Mouse (Mus musculus): ENCODE results near the gene H6pd. TPM values are rescaled to one million over a fixed set of nuclear protein-coding genes. Genes with fewer than 3 reads are reported as not detected.

The H6pd gene
- total and polyA plus RNA-seq, 3 experiments = 17.7 to 38.5 (median 25.1) TPM

- Histone ChIP-seq H3K79me2 (replicated peaks; ENCODE audit: control insufficient read depth, extremely low read depth, insufficient read depth, poor library complexity, severe bottlenecking) (no peaks in the 10 kb centered on the region), H3K27me3 (replicated peaks) (peaks cover 74% of the 10 kb centered on the region), H3K27ac (ENCODE audit: insufficient read depth, low read depth) (no peak overlapping the region), H3K36me3 (replicated peaks in 1 of 2; ENCODE audit: control insufficient read depth in 1 of 2, insufficient read depth in 1 of 2, low read length in 1 of 2) (no peaks in the 10 kb centered on the region), H3K4me3 (replicated peaks in 1 of 3; ENCODE audit: low read depth in 2 of 3, low read length in 2 of 3, poor library complexity in 1 of 3) (no peak overlapping the region), H3K9me3 (replicated peaks; ENCODE audit: low read length) (no peaks in the 10 kb centered on the region), H3K4me1 (ENCODE audit: control insufficient read depth in 1 of 2, insufficient read depth in 2 of 2) (peaks cover 0 to 15% of the 10 kb centered on the region in 2 experiments; a peak in 2 of 4 replicates), H3K4me2 (ENCODE audit: insufficient read depth, low read depth, poor library complexity, severe bottlenecking) (no peak overlapping the region), H3K9ac (ENCODE audit: insufficient read depth, low read depth) (no peak overlapping the region)
- TF ChIP-seq ZMIZ1 (IDR thresholded peaks at IDR 0.05; ENCODE audit: low read depth, low read length) = no peak
- TF ChIP-seq HCFC1 (IDR thresholded peaks at IDR 0.05; ENCODE audit: low read depth, low read length) = no peak
- TF ChIP-seq USF2 (conservative IDR thresholded peaks at IDR 0.05; ENCODE audit: low read depth, low read length) = no peak
- TF ChIP-seq RAD21 (IDR thresholded peaks at IDR 0.05; ENCODE audit: low read depth, low read length) = no peak
- TF ChIP-seq JUND (conservative IDR thresholded peaks at IDR 0.05; ENCODE audit: low read depth, low read length) = no peak
- no peak for TF ChIP-seq ZC3H11A (IDR thresholded peaks at IDR 0.05; ENCODE audit: low read depth, low read length)
- no peak for TF ChIP-seq CHD2 (IDR thresholded peaks at IDR 0.05; ENCODE audit: low read length)
- TF ChIP-seq IRF4 (IDR thresholded peaks at IDR 0.05; ENCODE audit: low read depth, low read length) = no peak
- no peak for TF ChIP-seq TCF12 (IDR thresholded peaks at IDR 0.05; ENCODE audit: low read depth, low read length)
- TF ChIP-seq USF1 (IDR thresholded peaks at IDR 0.05; ENCODE audit: low read depth, low read length) = no peak
- no peak for TF ChIP-seq ZKSCAN1 (IDR thresholded peaks at IDR 0.05; ENCODE audit: borderline replicate concordance, low read depth, low read length)
- no peak for TF ChIP-seq CTCF (conservative IDR thresholded peaks at IDR 0.05 in 1 of 2, IDR thresholded peaks at IDR 0.05 in 1 of 2; ENCODE audit: low read depth in 2 of 2, low read length in 2 of 2)
- no peak for TF ChIP-seq GABPA (IDR thresholded peaks at IDR 0.05; ENCODE audit: insufficient replicate concordance, low read depth, low read length)
- no peak for TF ChIP-seq SMC3 (IDR thresholded peaks at IDR 0.05; ENCODE audit: low read depth, low read length)
- no peak for TF ChIP-seq POLR2A (IDR thresholded peaks at IDR 0.05; ENCODE audit: low read depth, low read length)
- no peak for TF ChIP-seq SIN3A (IDR thresholded peaks at IDR 0.05; ENCODE audit: low read length)
- no peak for TF ChIP-seq MAZ (IDR thresholded peaks at IDR 0.05; ENCODE audit: low read depth, low read length)
- DNase-seq (ENCODE audit: extremely low read depth) = no peak
- dilution Hi-C loops (cut with MboI; ENCODE audit: extremely low pct_ligation_motif_present, extremely low pct_unique_long_range_greater_than_20kb, low sequenced_read_pairs) (loop anchor here (25.0 kb wide), 1 partner anchor 165 kb away; no protein-coding TSS in a partner anchor), in situ Hi-C loops (cut with MboI; ENCODE audit: low pct_ligation_motif_present, low pct_unique_long_range_greater_than_20kb, low sequenced_read_pairs) (no loop called here)
Measured at GRCm38 (mm10) chr4:149952201-149952600, 56.6 kb downstream of the H6pd start.

- no peaks in the 10 kb centered on the region for H3K9me3 ChIP-seq (replicated peaks; ENCODE audit: low read length)
- dilution Hi-C loops (cut with MboI; ENCODE audit: extremely low pct_ligation_motif_present, extremely low pct_unique_long_range_greater_than_20kb, low sequenced_read_pairs) (loop anchor here (25.0 kb wide), 1 partner anchor 164 kb away; no protein-coding TSS in a partner anchor), in situ Hi-C loops (cut with MboI; ENCODE audit: low pct_ligation_motif_present, low pct_unique_long_range_greater_than_20kb, low sequenced_read_pairs) (no loop called here)
- no peak overlapping the region for H3K4me2 ChIP-seq (ENCODE audit: insufficient read depth, low read depth, poor library complexity, severe bottlenecking)
- H3K27ac ChIP-seq (ENCODE audit: insufficient read depth, low read depth) = no peak overlapping the region
- peaks cover 0 to 15% of the 10 kb centered on the region in 2 experiments; a peak in 2 of 4 replicates for H3K4me1 ChIP-seq (ENCODE audit: control insufficient read depth in 1 of 2, insufficient read depth in 2 of 2)
- no peaks in the 10 kb centered on the region for H3K36me3 ChIP-seq (replicated peaks in 1 of 2; ENCODE audit: control insufficient read depth in 1 of 2, insufficient read depth in 1 of 2, low read length in 1 of 2)
- TF ChIP-seq ZKSCAN1 (IDR thresholded peaks at IDR 0.05; ENCODE audit: borderline replicate concordance, low read depth, low read length) = no peak
- TF ChIP-seq UBTF (IDR thresholded peaks at IDR 0.05; ENCODE audit: low read depth, low read length) = no peak
- no peak for TF ChIP-seq NELFE (IDR thresholded peaks at IDR 0.05; ENCODE audit: low read depth, low read length)
- TF ChIP-seq MAX (IDR thresholded peaks at IDR 0.05; ENCODE audit: low read length) = no peak
- no peak for TF ChIP-seq CHD1 (IDR thresholded peaks at IDR 0.05; ENCODE audit: low read depth, low read length)
- TF ChIP-seq ZMIZ1 (IDR thresholded peaks at IDR 0.05; ENCODE audit: low read depth, low read length) = no peak
- TF ChIP-seq CTCF (conservative IDR thresholded peaks at IDR 0.05 in 1 of 2, IDR thresholded peaks at IDR 0.05 in 1 of 2; ENCODE audit: low read depth in 2 of 2, low read length in 2 of 2) = no peak
- no peak for TF ChIP-seq RAD21 (IDR thresholded peaks at IDR 0.05; ENCODE audit: low read depth, low read length)
- no peak for TF ChIP-seq KAT2A (IDR thresholded peaks at IDR 0.05; ENCODE audit: insufficient replicate concordance, low read length)
- TF ChIP-seq USF2 (conservative IDR thresholded peaks at IDR 0.05; ENCODE audit: low read depth, low read length) = no peak
- no peak for DNase-seq (ENCODE audit: extremely low read depth)
- H3K79me2 ChIP-seq (replicated peaks; ENCODE audit: control insufficient read depth, extremely low read depth, insufficient read depth, poor library complexity, severe bottlenecking) = no peaks in the 10 kb centered on the region
- no peak overlapping the region for H3K9ac ChIP-seq (ENCODE audit: insufficient read depth, low read depth)
- H3K27me3 ChIP-seq (replicated peaks) = peaks cover 73% of the 10 kb centered on the region
- no peak overlapping the region for H3K4me3 ChIP-seq (replicated peaks in 1 of 3; ENCODE audit: low read depth in 2 of 3, low read length in 2 of 3, poor library complexity in 1 of 3)
Measured at GRCm38 (mm10) chr4:149951201-149951600, 57.6 kb downstream of the H6pd start.

All from CH12.LX (cell line).